Mouse (Mus musculus) embryonic fibroblast, embryonic 13.5 days (primary cell): ENCODE results near the gene Slc36a2. TPM values are rescaled to one million over a fixed set of nuclear protein-coding genes. Genes with fewer than 3 reads are reported as not detected.

Source experiments
- H3K27ac ChIP-seq: 2 replicates; pipeline ENCODE4 v1.5.1; 2012; ENCODE audit warnings: low read length, control low read depth, inconsistent platforms; ENCODE audit not compliant: insufficient read depth
- H3K4me1 ChIP-seq: 2 replicates; pipeline ENCODE4 v1.6.1; 2011; ENCODE audit warnings: low read length; ENCODE audit not compliant: control insufficient read depth, insufficient read depth
- H3K4me3 ChIP-seq: 2 replicates; pipeline ENCODE4 v1.5.1; 2011; ENCODE audit warnings: mild to moderate bottlenecking, control low read depth, low read length; ENCODE audit not compliant: insufficient read depth
- CTCF ChIP-seq: IDR thresholded peaks from 2 replicates; pipeline ENCODE4 v1.5.1; 2011; ENCODE audit warnings: mild to moderate bottlenecking, control low read depth, low read length, moderate library complexity, borderline replicate concordance; ENCODE audit not compliant: insufficient read depth
- POLR2A ChIP-seq: IDR thresholded peaks from 2 replicates; pipeline ENCODE4 v1.6.1; 2011; ENCODE audit warnings: low read depth, mild to moderate bottlenecking, control low read depth, low read length, moderate library complexity
- polyA plus RNA-seq: library from polyadenylated mRNA; stranded (reverse); fragments of >200 nt; gene quantifications from 2 replicates; pipeline ENCODE4 v1.2.4, GENCODE M21; 2011; ENCODE audit warnings: low read depth; ENCODE audit not compliant: missing spikeins, insufficient read length

The Slc36a2 gene
- polyA plus RNA-seq, 1 experiment: not detected

DNA sequence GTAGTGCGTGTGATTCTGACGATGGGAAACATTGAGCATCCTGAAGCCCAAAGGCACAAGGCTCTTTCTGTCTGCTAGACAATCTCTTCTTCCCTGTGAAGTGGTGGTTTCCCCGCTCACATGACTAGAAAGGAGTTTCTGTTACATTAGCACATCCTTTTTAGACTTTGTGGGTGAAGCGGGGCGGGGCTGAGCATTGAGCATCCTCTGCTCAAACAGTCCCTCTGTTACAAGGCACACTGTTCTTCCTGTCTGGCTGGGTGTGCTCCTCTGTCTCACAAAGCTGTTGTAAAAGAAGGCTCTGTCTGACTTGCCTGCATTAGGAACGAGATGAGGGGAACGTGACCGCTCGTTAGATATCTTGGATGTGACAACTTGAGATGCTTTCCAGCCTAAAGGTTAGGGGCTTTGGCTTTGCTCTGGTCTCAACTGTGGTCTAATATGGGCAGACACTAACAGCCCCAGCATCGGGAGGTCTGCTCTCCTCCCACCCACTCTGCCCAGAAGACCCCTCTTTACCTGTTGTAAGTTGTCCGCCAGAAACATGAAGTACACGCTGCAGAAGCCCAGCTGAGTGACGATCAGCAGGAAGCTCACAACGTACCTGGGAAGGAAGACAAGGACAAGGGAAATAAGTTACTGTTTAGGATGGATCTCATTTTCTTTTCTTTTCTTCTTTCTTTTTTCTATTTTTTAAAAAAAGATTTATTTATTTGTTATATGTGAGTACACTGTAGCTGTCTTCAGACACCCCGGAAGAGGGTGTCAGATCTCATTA lies 47.9 kb downstream of the Slc36a2 start:
- H3K4me3 ChIP-seq: no peak overlapping the region
- no peak overlapping the region for H3K27ac ChIP-seq
- TF ChIP-seq POLR2A (no peak), CTCF (no peak)

GRCm38 (mm10) chr11:55134871-55135270 lies 50.0 kb downstream of the Slc36a2 start:
- no peak overlapping the region for H3K4me3 ChIP-seq
- no peaks in the 10 kb centered on the region for H3K4me1 ChIP-seq
- H3K27ac ChIP-seq: no peak overlapping the region
- TF ChIP-seq CTCF: no peak
- no peak for TF ChIP-seq POLR2A

More for the DNA sequence above, 47.9 kb downstream of the Slc36a2 start:
- H3K4me1 ChIP-seq: no peaks in the 10 kb centered on the region

GRCm38 (mm10) chr11:55134407-55134806 lies 50.5 kb downstream of the Slc36a2 start:
- TF ChIP-seq CTCF (no peak), POLR2A (no peak)
- Histone ChIP-seq H3K4me3 (no peak overlapping the region), H3K27ac (no peak overlapping the region), H3K4me1 (no peaks in the 10 kb centered on the region)

DNA sequence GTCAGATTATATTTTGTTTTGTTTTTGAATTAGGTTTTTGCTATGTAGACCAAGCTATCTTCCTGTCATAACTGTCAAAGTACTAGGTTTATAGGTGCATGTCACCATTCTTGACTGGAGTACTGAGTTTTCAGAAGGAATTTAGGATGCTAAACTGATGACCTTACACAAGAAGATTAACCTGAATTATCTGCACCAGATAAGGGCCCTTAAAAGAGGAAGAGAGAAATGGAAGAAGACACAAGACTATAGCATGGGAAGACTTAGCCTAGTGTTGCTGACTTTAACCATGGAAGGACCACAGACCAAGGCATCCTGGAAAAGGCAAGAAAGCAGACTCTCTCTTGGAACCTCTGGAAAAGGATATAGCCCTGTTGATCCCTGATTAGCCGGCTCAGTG lies 51.7 kb downstream of the Slc36a2 start:
- no peak overlapping the region for H3K4me3 ChIP-seq
- TF ChIP-seq POLR2A (no peak), CTCF (no peak)
- no peaks in the 10 kb centered on the region for H3K4me1 ChIP-seq
- H3K27ac ChIP-seq: no peak overlapping the region

DNA sequence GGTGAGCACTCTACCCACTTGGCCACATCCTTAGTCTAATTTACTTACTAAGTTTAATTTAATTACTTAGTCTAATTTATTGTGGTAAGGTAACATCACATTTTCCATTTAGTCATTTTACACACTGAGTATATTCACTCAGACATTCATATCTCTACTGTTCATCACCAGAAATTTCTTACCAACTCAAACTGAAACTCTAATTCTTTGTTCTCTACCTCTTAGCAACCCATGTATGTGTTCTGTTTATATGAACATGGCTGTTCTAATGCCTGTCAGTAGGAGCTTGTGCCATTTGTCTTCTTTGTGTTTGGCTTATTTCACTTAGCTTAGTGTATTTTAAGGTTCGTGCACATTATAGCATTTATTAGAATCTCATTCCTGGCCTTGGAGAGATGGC lies 52.9 kb downstream of the Slc36a2 start:
- TF ChIP-seq CTCF (no peak), POLR2A (no peak)
- H3K4me3 ChIP-seq: no peak overlapping the region

GRCm38 (mm10) chr11:55131077-55131742 lies 53.7 kb downstream of the Slc36a2 start:
- Histone ChIP-seq H3K4me1 (no peaks in the 10 kb centered on the region), H3K27ac (no peak overlapping the region), H3K4me3 (no peak overlapping the region)
- TF ChIP-seq POLR2A (no peak), CTCF (no peak)

More for the DNA sequence above, 52.9 kb downstream of the Slc36a2 start:
- H3K27ac ChIP-seq: no peak overlapping the region
- no peaks in the 10 kb centered on the region for H3K4me1 ChIP-seq

DNA sequence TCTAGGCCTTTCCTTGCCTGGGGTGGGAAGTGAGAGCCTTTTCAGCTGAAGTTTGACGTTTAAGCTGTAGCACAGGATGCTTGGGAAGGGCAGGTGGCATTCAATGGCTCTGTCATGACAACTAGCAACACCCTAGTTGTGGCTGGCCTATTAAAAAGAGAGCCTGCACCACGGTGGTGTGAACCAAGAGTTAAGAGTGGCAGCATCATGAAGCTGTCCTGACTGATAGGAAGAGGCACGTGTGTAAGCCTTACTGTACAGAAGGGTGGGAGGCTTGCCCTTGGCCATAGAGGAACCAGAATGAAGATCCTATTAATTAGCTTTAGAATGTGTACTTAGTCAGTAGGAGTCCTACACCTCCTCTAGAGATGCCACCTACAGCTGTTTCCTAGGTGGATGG lies 56.5 kb downstream of the Slc36a2 start:
- no peak overlapping the region for H3K27ac ChIP-seq
- TF ChIP-seq CTCF (no peak), POLR2A (no peak)
- no peak overlapping the region for H3K4me3 ChIP-seq
- H3K4me1 ChIP-seq: no peaks in the 10 kb centered on the region

DNA sequence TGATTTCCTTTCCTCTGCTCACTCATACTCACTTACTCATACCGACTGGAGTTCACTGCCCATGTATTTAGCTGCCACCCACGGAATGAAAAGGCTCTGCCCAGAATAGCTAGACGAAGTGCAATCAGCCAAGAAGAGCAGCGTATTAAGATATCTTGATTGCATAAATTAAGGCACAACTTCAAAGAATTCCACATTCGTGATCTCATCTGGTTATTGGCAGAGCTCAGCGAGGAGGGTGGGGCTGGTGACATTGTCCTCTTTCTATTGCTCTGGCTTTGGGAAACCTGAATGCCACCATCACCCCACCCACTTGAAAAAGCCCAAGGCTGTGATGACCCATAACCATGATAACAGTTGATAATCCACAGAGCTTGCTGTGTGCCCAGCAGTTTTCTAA lies 56.9 kb downstream of the Slc36a2 start:
- Histone ChIP-seq H3K4me3 (no peak overlapping the region), H3K27ac (no peak overlapping the region), H3K4me1 (no peaks in the 10 kb centered on the region)
- TF ChIP-seq POLR2A: no peak
- no peak for TF ChIP-seq CTCF

DNA sequence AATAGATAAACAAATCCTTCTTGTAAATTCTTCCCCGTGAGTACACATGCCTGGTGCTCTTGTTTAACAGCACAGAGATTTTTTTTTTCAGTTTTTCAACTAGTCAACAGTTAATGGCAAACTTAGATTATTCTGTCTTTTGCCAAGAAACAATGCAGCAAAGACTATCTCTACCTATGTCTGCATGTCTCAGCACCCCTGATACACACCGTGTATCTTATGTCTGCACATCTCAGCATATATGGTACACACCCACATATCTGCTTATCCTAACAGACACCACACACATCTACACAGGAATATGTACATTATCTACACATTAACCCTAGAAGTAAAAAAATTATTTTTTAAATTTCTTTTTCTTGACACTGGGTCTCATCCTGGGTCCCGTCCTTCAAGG lies 58.2 kb downstream of the Slc36a2 start:
- Histone ChIP-seq H3K4me1 (no peaks in the 10 kb centered on the region), H3K4me3 (no peak overlapping the region), H3K27ac (no peak overlapping the region)
- TF ChIP-seq CTCF: no peak
- no peak for TF ChIP-seq POLR2A

DNA sequence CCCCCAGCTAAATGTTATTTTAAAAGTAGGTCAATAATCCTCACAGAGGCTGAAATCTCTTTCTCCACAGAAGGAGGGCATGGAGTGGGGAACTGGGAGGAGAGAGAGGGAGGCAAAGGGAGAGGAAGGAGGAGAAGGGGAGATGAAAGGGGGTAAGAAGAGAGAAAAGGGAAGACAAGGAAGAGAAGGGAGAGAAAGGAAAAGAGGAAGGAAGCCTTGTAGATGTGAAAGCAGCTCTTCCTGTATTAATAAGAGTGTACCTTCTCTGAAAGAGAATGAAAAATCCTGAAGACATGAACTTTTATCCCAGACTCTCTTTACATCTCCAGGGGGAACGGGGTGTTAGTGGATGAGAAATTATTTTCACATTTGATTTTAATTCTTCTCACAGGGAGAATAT lies 63.4 kb downstream of the Slc36a2 start:
- Histone ChIP-seq H3K27ac (no peak overlapping the region), H3K4me3 (no peak overlapping the region), H3K4me1 (no peaks in the 10 kb centered on the region)
- TF ChIP-seq POLR2A: no peak
- TF ChIP-seq CTCF: no peak
